Mouse (Mus musculus) cerebellum, adult (tissue): ENCODE results near the gene Slc29a2.

ENCODE experiments used
- ATAC-seq: cut with Nextera tagmentation; 2 replicates; pipeline ENCODE4 v1.9.2; 2017; ENCODE audit warnings: mild to moderate bottlenecking, moderate library complexity, mixed read lengths; ENCODE audit not compliant: insufficient number of reproducible peaks, low FRiP score, low TSS enrichment

Slc29a2 gene

GRCm38 (mm10) chr19:5056251-5056650, 32.6 kb downstream of the Slc29a2 start:
- no peak for ATAC-seq

- ATAC-seq, result no peak
Measured at GRCm38 (mm10) chr19:5057876-5058775, 34.5 kb downstream of the Slc29a2 start.

- ATAC-seq, result no peak
Measured at GRCm38 (mm10) chr19:5058801-5059771, 35.4 kb downstream of the Slc29a2 start.

DNA sequence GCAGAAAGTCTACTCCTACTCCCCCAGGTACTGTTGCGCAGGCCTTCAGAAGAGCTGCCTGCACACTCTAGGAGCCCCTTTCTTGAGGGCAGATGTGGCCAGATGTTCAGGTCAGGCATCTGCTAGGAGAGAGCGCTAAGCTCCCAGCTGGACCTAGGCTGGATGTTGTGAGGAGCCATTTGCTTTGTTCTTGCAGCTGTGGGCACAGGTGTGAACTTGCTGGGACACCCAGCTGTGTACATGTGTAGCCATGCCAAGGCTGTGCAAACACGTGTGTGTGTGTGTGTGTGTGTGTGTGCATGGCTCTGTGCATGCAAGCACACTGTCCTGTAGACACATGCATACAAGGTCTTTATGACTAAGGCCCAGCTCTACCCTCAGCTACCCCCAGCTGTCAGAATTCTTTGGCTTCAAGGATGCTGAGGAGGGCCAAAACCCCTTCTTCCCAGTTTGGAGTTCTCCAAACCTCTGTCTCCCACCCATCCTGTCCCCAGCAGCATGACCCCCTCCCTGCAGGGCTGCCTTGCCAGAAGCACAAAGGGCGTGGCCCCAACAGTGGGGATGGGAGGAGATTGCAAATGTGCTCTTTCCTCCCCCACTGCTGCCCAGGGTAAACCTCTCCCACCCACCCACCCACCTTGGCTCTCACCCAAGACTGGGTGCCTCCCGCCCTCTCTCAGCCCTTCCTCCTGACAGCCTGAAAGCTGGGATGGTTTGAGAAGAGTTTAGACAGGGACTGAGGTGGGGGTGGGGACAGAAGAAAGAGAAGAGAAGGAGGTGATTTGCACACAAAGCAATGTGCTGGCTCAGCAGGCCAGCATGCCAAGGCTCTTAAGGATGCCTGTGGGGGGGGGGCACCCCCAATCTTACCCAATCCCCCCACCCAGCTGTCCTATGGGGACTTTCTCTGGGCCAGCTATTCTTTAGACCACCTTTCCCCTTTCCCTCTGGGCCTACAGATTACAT, 37.0 kb downstream of the Slc29a2 start:
- no peak for ATAC-seq

- no peak for ATAC-seq
Measured at GRCm38 (mm10) chr19:5062041-5062440, 38.4 kb downstream of the Slc29a2 start.

DNA sequence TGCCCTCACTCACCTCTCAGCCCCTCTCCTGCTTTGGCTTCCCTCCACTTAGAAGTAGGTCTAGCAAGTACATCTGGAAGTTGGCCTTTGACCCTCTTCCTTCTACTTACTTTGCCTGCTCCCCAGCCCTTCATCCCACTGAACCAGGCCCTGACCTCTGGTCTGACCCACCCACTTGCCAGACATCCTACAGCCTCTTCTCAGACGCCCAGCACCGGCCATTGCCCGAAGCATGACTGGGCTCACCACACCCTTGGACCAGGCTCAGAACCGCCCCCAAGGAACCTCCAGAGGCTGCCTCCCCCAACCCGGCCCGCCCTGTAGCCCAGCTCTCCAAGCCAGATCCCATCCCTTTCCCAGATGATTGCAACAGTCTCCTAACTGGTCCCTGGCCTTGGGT, 38.8 kb downstream of the Slc29a2 start:
- no peak for ATAC-seq

GRCm38 (mm10) chr19:5065104-5065503, 41.4 kb downstream of the Slc29a2 start:
- no peak for ATAC-seq

- ATAC-seq, result no peak
Measured at GRCm38 (mm10) chr19:5067040-5067799, 43.6 kb downstream of the Slc29a2 start.

GRCm38 (mm10) chr19:5067867-5068569, 44.4 kb downstream of the Slc29a2 start, which contains the start of gene Cd248:
Gene Cd248 (plus strand): TSS chr19:5068078.
- no peak for ATAC-seq

GRCm38 (mm10) chr19:5068570-5069234, 45.0 kb downstream of the Slc29a2 start:
- ATAC-seq, result no peak

GRCm38 (mm10) chr19:5069486-5069885, 45.8 kb downstream of the Slc29a2 start:
- ATAC-seq, result no peak

- no peak for ATAC-seq
Measured at GRCm38 (mm10) chr19:5069978-5070377, 46.3 kb downstream of the Slc29a2 start.

GRCm38 (mm10) chr19:5071077-5071476, 47.4 kb downstream of the Slc29a2 start:
- ATAC-seq, result no peak

DNA sequence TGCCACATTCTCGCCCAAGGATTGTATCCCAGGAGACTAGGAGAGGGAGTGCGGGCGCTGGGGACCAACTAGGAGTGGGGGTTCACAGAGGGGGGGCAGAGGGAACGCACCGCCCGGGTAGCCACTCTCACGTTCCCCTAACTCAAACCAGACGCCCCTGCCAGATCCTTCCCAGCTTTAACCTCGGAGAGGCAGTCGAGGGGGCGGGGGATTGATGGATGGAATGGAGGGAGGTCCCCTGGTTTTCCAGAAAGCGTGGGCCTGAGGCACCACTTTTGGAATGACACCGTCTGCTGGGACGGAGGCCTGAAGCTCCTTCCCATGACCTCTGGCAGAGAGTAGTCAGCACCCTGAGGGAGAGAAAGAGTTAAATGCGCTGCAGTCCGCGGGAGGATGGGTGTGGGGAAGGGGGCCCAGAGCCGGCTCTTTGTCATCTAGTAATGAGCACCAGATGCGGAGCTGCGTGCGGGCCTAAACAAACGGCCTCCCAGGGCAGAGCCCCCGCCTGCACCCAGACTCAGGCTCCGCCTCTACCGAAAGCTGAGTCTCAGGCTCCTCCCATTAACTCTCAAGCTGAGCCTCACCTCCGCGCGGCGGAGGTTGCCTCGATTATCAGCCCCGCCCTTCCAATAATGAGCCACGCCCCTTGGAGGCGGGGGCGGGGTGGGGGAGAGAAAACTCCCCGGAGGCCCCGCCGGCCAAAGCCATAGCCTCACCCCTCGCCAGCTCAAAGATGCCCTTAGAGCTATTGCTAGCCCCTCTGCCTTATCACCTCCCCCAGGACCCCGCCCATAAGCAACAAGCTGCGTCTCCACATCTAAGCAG, 48.1 kb downstream of the Slc29a2 start:
- no peak for ATAC-seq

- ATAC-seq, result no peak
Measured at GRCm38 (mm10) chr19:5072389-5073019, 48.8 kb downstream of the Slc29a2 start.

GRCm38 (mm10) chr19:5073028-5073427, 49.4 kb downstream of the Slc29a2 start:
- no peak; the same call in 1 of the 2 replicates for ATAC-seq

- no peak for ATAC-seq
Measured at GRCm38 (mm10) chr19:5073518-5073917, 49.9 kb downstream of the Slc29a2 start.
